Mouse (Mus musculus) lung, postnatal 0 days (tissue): Measurements from ENCODE around the gene Vamp9.

Experiments
- CTCF ChIP-seq: IDR thresholded peaks from 2 replicates; pipeline ENCODE4 v1.5.1; 2016; ENCODE audit warnings: antibody characterized with exemption, mild to moderate bottlenecking
- EP300 ChIP-seq: IDR thresholded peaks from 2 replicates; pipeline ENCODE4 v1.6.1; 2016; ENCODE audit warnings: antibody characterized with exemption, mild to moderate bottlenecking, control low read depth

DNA sequence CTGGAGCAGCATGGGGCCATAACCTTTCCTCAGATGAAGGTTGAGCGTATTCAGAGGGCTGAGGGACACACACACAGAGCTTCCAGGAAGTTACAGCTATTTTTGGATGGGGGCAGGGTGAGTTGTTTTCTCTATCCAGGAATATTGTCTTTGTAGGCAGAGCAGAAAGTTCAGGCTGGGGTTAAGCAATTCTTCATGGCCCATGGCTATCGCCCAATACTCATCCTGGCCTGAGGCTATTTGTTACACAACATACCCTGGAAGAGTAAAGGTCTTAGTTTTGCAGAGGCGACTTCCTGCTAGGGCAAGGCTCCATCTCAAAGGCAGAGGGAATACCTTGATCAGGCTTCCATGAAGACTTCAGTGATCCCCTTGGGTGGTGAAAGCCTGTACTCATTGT is 88.1 kb downstream of the Vamp9 start:
- TF ChIP-seq CTCF (no peak), EP300 (no peak)
